Mouse (Mus musculus) limb, embryonic 13.5 days (tissue): ENCODE measurements around the gene Prr14. TPM values are rescaled to one million over a fixed set of nuclear protein-coding genes. Genes with fewer than 3 reads are reported as not detected.
"Not testable (repeated sequence)": the region's sequence is repeated elsewhere in the genome, so short reads cannot be mapped to it uniquely, and the experiment has no call there.

Experiments
- ATAC-seq: fragments of 200-750 bp; cut with Nextera tagmentation; 2 replicates; pipeline ENCODE4 v1.8.0; 2017; ENCODE audit warnings: low read depth, moderate number of reproducible peaks, moderate TSS enrichment; ENCODE audit not compliant: low FRiP score
- H3K27ac ChIP-seq: fragments of 300-500 bp; sonication (generic); 2 replicates; pipeline ENCODE4 v1.5.1; 2015; ENCODE audit warnings: inconsistent platforms, mild to moderate bottlenecking, moderate library complexity
- H3K27me3 ChIP-seq: fragments of 300-500 bp; sonication (generic); 2 replicates; pipeline ENCODE4 v1.6.1; 2015; ENCODE audit warnings: mild to moderate bottlenecking, inconsistent platforms
- H3K36me3 ChIP-seq: fragments of 300-500 bp; sonication (generic); 2 replicates; pipeline ENCODE4 v1.6.1; 2015; ENCODE audit warnings: inconsistent platforms, mild to moderate bottlenecking, moderate library complexity
- H3K4me1 ChIP-seq: fragments of 300-500 bp; sonication (generic); 2 replicates; pipeline ENCODE4 v1.6.1; 2015; ENCODE audit warnings: inconsistent platforms
- H3K4me2 ChIP-seq: fragments of 300-500 bp; sonication (generic); replicated peaks from 2 replicates; pipeline ENCODE4 v1.6.1; 2015; ENCODE audit warnings: inconsistent platforms, mild to moderate bottlenecking, moderate library complexity
- H3K4me3 ChIP-seq: fragments of 300-500 bp; sonication (generic); 2 replicates; pipeline ENCODE4 v1.5.1; 2015; ENCODE audit warnings: moderate library complexity, mild to moderate bottlenecking, inconsistent platforms
- H3K9ac ChIP-seq: fragments of 300-500 bp; sonication (generic); 2 replicates; pipeline ENCODE4 v1.6.1; 2015; ENCODE audit warnings: mild to moderate bottlenecking, inconsistent platforms
- H3K9me3 ChIP-seq: fragments of 300-500 bp; sonication (generic); 2 replicates; pipeline ENCODE4 v1.6.1; 2016; ENCODE audit warnings: inconsistent platforms
- whole genome bisulfite sequencing: fragments of 180-500 bp; shearing (Covaris S2); methylation state at CpG from one replicate; pipeline ENCODE4 v1.1.7; 2015; 5-methylcytosine and 5-hydroxymethylcytosine counted together
- polyA plus RNA-seq: library from polyadenylated mRNA; unstranded; fragments of >200 nt; fragmentation: Nextera tagmentation; extraction: Ambion mirVana; gene quantifications from 2 replicates; pipeline ENCODE4 v1.2.1, GENCODE M21; 2015

Prr14 gene
- polyA plus RNA-seq, 1 experiment from 2014 or later: 42.3 TPM

- ATAC-seq: no peak
- WGBS: 92% methylated on average over 3 of the region's 3 CpGs
- H3K4me2 ChIP-seq: no peak overlapping the region
- no peaks in the 10 kb centered on the region for H3K9me3 ChIP-seq
- H3K4me3 ChIP-seq: no peak overlapping the region
- H3K9ac ChIP-seq: no peak overlapping the region
- no peaks in the 10 kb centered on the region for H3K4me1 ChIP-seq
- H3K36me3 ChIP-seq: peaks cover 58% of the 10 kb centered on the region
- H3K27ac ChIP-seq: no peak overlapping the region
- H3K27me3 ChIP-seq: no peaks in the 10 kb centered on the region
Observed at GRCm38 (mm10) chr7:127491846-127492245, 32.4 kb downstream of the Prr14 start.

GRCm38 (mm10) chr7:127494648-127495047, 35.2 kb downstream of the Prr14 start:
- ATAC-seq: no peak
- Histone ChIP-seq H3K9ac (no peak overlapping the region), H3K4me1 (no peaks in the 10 kb centered on the region), H3K4me2 (no peak overlapping the region), H3K9me3 (no peaks in the 10 kb centered on the region), H3K27ac (no peak overlapping the region), H3K4me3 (no peak overlapping the region), H3K36me3 (peaks cover 33% of the 10 kb centered on the region), H3K27me3 (no peaks in the 10 kb centered on the region)

GRCm38 (mm10) chr7:127497382-127497781, 38.0 kb downstream of the Prr14 start:
- WGBS: 75% methylated on average over 2 of the region's 2 CpGs

GRCm38 (mm10) chr7:127498407-127498806, 39.0 kb downstream of the Prr14 start:
- Histone ChIP-seq H3K27ac (no peak overlapping the region), H3K27me3 (no peaks in the 10 kb centered on the region), H3K36me3 (no peaks in the 10 kb centered on the region; the same call in 1 of the 2 replicates), H3K4me1 (no peaks in the 10 kb centered on the region), H3K9me3 (no peaks in the 10 kb centered on the region), H3K9ac (no peak overlapping the region), H3K4me2 (no peak overlapping the region), H3K4me3 (no peak overlapping the region)
- WGBS: 39% methylated on average over 3 of the region's 3 CpGs
- no peak for ATAC-seq

More at GRCm38 (mm10) chr7:127497382-127497781, 38.0 kb downstream of the Prr14 start:
- Histone ChIP-seq H3K4me2 (no peak overlapping the region), H3K27ac (no peak overlapping the region), H3K4me1 (no peaks in the 10 kb centered on the region), H3K4me3 (no peak overlapping the region), H3K27me3 (no peaks in the 10 kb centered on the region), H3K9me3 (no peaks in the 10 kb centered on the region), H3K36me3 (peaks cover 5% of the 10 kb centered on the region), H3K9ac (no peak overlapping the region)
- ATAC-seq: no peak

- no peak for ATAC-seq
- no peaks in the 10 kb centered on the region; the same call in 1 of the 2 replicates for H3K36me3 ChIP-seq
- peaks cover 2% of the 10 kb centered on the region for H3K4me1 ChIP-seq
- 95% methylated on average over 3 of the region's 3 CpGs for WGBS
- no peak overlapping the region for H3K27ac ChIP-seq
- no peak overlapping the region for H3K9ac ChIP-seq
- no peak overlapping the region for H3K4me2 ChIP-seq
- no peaks in the 10 kb centered on the region for H3K9me3 ChIP-seq
- H3K4me3 ChIP-seq: no peak overlapping the region
- H3K27me3 ChIP-seq: no peaks in the 10 kb centered on the region
Observed at GRCm38 (mm10) chr7:127508291-127508690, 48.9 kb downstream of the Prr14 start.

GRCm38 (mm10) chr7:127509830-127510229, 50.4 kb downstream of the Prr14 start:
- peaks cover 11% of the 10 kb centered on the region for H3K4me1 ChIP-seq
- H3K27ac ChIP-seq, H3K9ac ChIP-seq, ATAC-seq, H3K9me3 ChIP-seq, H3K36me3 ChIP-seq, H3K4me3 ChIP-seq, H3K4me2 ChIP-seq, H3K27me3 ChIP-seq: not testable (repeated sequence)
- 92% methylated on average over 3 of the region's 4 CpGs for WGBS

GRCm38 (mm10) chr7:127511241-127511640, 51.8 kb downstream of the Prr14 start:
- peaks cover 13% of the 10 kb centered on the region for H3K36me3 ChIP-seq

GRCm38 (mm10) chr7:127511808-127512230, 52.4 kb downstream of the Prr14 start, which contains the start of gene Srcap:
Gene Srcap (plus strand): TSS chr7:127511983.
- no peaks in the 10 kb centered on the region for H3K27me3 ChIP-seq
- H3K4me3 ChIP-seq: peak within 1 kb of the TSS; percentile 67
- H3K9ac ChIP-seq: peak within 1 kb of the TSS; percentile 82
- no peaks in the 10 kb centered on the region for H3K9me3 ChIP-seq
- WGBS: 0% methylated on average over 36 of the region's 37 CpGs
- ATAC-seq: peak; percentile 97
- H3K27ac ChIP-seq: peak within 1 kb of the TSS; percentile 98
- H3K4me1 ChIP-seq: peaks cover 11% of the 10 kb centered on the region
- peak within 1 kb of the TSS; percentile 64 for H3K4me2 ChIP-seq
- H3K36me3 ChIP-seq: peaks cover 19% of the 10 kb centered on the region

More at GRCm38 (mm10) chr7:127511241-127511640, 51.8 kb downstream of the Prr14 start:
- Histone ChIP-seq H3K9ac (peak overlapping the region; percentile 82), H3K4me3 (peak overlapping the region; percentile 67), H3K27me3 (no peaks in the 10 kb centered on the region), H3K27ac (peak overlapping the region; percentile 98), H3K4me1 (peaks cover 11% of the 10 kb centered on the region), H3K9me3 (no peaks in the 10 kb centered on the region), H3K4me2 (peak overlapping the region; percentile 64)
- ATAC-seq: no peak
- 35% methylated on average over 8 of the region's 8 CpGs for WGBS

- peak overlapping the region; percentile 82 for H3K9ac ChIP-seq
- H3K4me1 ChIP-seq: peaks cover 11% of the 10 kb centered on the region
- peak; percentile 87 for ATAC-seq
- H3K9me3 ChIP-seq: no peaks in the 10 kb centered on the region
- H3K27me3 ChIP-seq: no peaks in the 10 kb centered on the region
- H3K4me3 ChIP-seq: peak overlapping the region; percentile 67
- H3K27ac ChIP-seq: peak overlapping the region; percentile 98
- peaks cover 25% of the 10 kb centered on the region for H3K36me3 ChIP-seq
- WGBS: under 1% methylated on average over 66 of the region's 93 CpGs
- H3K4me2 ChIP-seq: peak overlapping the region; percentile 64
Observed at GRCm38 (mm10) chr7:127512231-127513015, 53.0 kb downstream of the Prr14 start.

- peak overlapping the region; percentile 82 for H3K9ac ChIP-seq
- no peaks in the 10 kb centered on the region for H3K27me3 ChIP-seq
- H3K27ac ChIP-seq: peak overlapping the region; percentile 98
- ATAC-seq: no peak
- 32% methylated on average over 8 of the region's 8 CpGs for WGBS
- H3K4me2 ChIP-seq: peak overlapping the region; percentile 64
- H3K4me3 ChIP-seq: peak overlapping the region; percentile 67
- H3K4me1 ChIP-seq: peaks cover 11% of the 10 kb centered on the region
- H3K36me3 ChIP-seq: peaks cover 31% of the 10 kb centered on the region
- no peaks in the 10 kb centered on the region for H3K9me3 ChIP-seq
Observed at GRCm38 (mm10) chr7:127513016-127513390, 53.6 kb downstream of the Prr14 start.

- WGBS: 62% methylated on average over 3 of the region's 3 CpGs
- Histone ChIP-seq H3K4me2 (peak overlapping the region; percentile 64), H3K4me3 (peak overlapping the region; percentile 67), H3K27me3 (no peaks in the 10 kb centered on the region), H3K9me3 (no peaks in the 10 kb centered on the region), H3K36me3 (peaks cover 38% of the 10 kb centered on the region), H3K4me1 (peaks cover 11% of the 10 kb centered on the region), H3K27ac (no peak overlapping the region), H3K9ac (no peak overlapping the region)
- no peak for ATAC-seq
Observed at GRCm38 (mm10) chr7:127513781-127514180, 54.4 kb downstream of the Prr14 start.

GRCm38 (mm10) chr7:127515846-127516245, 56.4 kb downstream of the Prr14 start:
- Histone ChIP-seq H3K27me3 (no peaks in the 10 kb centered on the region), H3K9ac (no peak overlapping the region), H3K9me3 (no peaks in the 10 kb centered on the region), H3K36me3 (peaks cover 54% of the 10 kb centered on the region), H3K27ac (no peak overlapping the region), H3K4me1 (peaks cover 11% of the 10 kb centered on the region), H3K4me3 (no peak overlapping the region), H3K4me2 (no peak overlapping the region)
- ATAC-seq: no peak
- WGBS: 94% methylated on average over 7 of the region's 7 CpGs
